Mouse (Mus musculus): Measurements from ENCODE around the gene Gm11563.

GRCm38 (mm10) chr11:99657051-99657450, 1.7 kb downstream of the Gm11563 start:
- no peak for TF ChIP-seq TCF12 (IDR thresholded peaks at IDR 0.05; ENCODE audit: insufficient read depth, poor library complexity, severe bottlenecking)
- no peak for TF ChIP-seq POLR2A (IDR thresholded peaks at IDR 0.05; ENCODE audit: insufficient read length, low read depth)
- TF ChIP-seq E2F4 (IDR thresholded peaks at IDR 0.05; ENCODE audit: insufficient read depth) = no peak
- no peak for TF ChIP-seq MAX (IDR thresholded peaks at IDR 0.05; ENCODE audit: low read depth)
- no peak for TF ChIP-seq MYOD1 (IDR thresholded peaks at IDR 0.05; ENCODE audit: control insufficient read depth in 1 of 3, insufficient read length in 2 of 3, low read depth in 2 of 3)
- TF ChIP-seq MYOG (IDR thresholded peaks at IDR 0.05; ENCODE audit: control insufficient read depth in 1 of 3, insufficient read depth in 1 of 3, insufficient read length in 2 of 3, low read depth in 2 of 3) = no peak
- no peak for TF ChIP-seq CEBPB (IDR thresholded peaks at IDR 0.05; ENCODE audit: insufficient read depth, poor library complexity, severe bottlenecking)
- no peak for TF ChIP-seq USF1 (IDR thresholded peaks at IDR 0.05; ENCODE audit: low read depth)
- TF ChIP-seq REST (IDR thresholded peaks at IDR 0.05; ENCODE audit: insufficient read depth, insufficient read length) = no peak
- TF ChIP-seq POLR2AphosphoS2 (IDR thresholded peaks at IDR 0.05; ENCODE audit: insufficient read length, low read depth) = no peak
- TF ChIP-seq SRF (IDR thresholded peaks at IDR 0.05; ENCODE audit: control insufficient read depth, insufficient read length, low read depth) = no peak
- no peak for TF ChIP-seq TCF3 (IDR thresholded peaks at IDR 0.05; ENCODE audit: insufficient read length, low read depth)
